Mouse (Mus musculus) ES-E14 (cell line): Measurements from ENCODE around the gene Slc2a5. TPM values are rescaled to one million over a fixed set of nuclear protein-coding genes. Genes with fewer than 3 reads are reported as not detected.
A peak's percentile ranks its signal among the peaks of the same experiment; 100 is the strongest.

ENCODE experiments used
- DNase-seq: peaks from one replicate; pipeline ENCODE4 v3.0.0-alpha.2; 2013; ENCODE audit warnings: low read depth, low spot score
- H3K27ac ChIP-seq: 2 replicates; pipeline ENCODE4 v1.5.1; 2012; ENCODE audit warnings: low read depth, mild to moderate bottlenecking, low read length, moderate library complexity, mixed read lengths; ENCODE audit not compliant: poor library complexity, insufficient read depth, severe bottlenecking
- H3K36me3 ChIP-seq: 2 replicates; pipeline ENCODE4 v1.6.1; 2012; ENCODE audit warnings: mild to moderate bottlenecking, low read length, moderate library complexity, mixed read lengths; ENCODE audit not compliant: control insufficient read depth, poor library complexity, insufficient read depth, severe bottlenecking
- H3K4me1 ChIP-seq, 2 experiments: fragments of 150-350 bp in 1 of 2; sonication (generic) in 1 of 2; 2 replicates each; pipeline ENCODE4 v1.6.1; 2012; ENCODE audit warnings: low read length in 2 of 2, mild to moderate bottlenecking in 1 of 2, mixed read lengths in 1 of 2; ENCODE audit not compliant: control insufficient read depth in 2 of 2, insufficient read depth in 2 of 2, poor library complexity in 1 of 2
- H3K4me3 ChIP-seq, 2 experiments: fragments of 150-350 bp in 1 of 2; sonication (generic) in 1 of 2; 2 replicates each; pipeline ENCODE4 v1.5.1; 2012; ENCODE audit warnings: low read length in 2 of 2, low read depth in 1 of 2, mild to moderate bottlenecking in 1 of 2, mixed read lengths in 1 of 2; ENCODE audit not compliant: insufficient read depth in 1 of 2, poor library complexity in 1 of 2, severe bottlenecking in 1 of 2
- H3K9ac ChIP-seq: 2 replicates; pipeline ENCODE4 v1.6.1; 2012; ENCODE audit warnings: low read depth, mild to moderate bottlenecking, low read length, mixed read lengths; ENCODE audit not compliant: poor library complexity, insufficient read depth, severe bottlenecking
- H3K9me3 ChIP-seq: fragments of 150-350 bp; sonication (generic); 2 replicates; pipeline ENCODE4 v1.6.1; 2012; ENCODE audit warnings: low read depth, mild to moderate bottlenecking, low read length; ENCODE audit not compliant: control insufficient read depth, insufficient read depth
- CHD2 ChIP-seq: IDR thresholded peaks from 2 replicates; pipeline ENCODE4 v1.6.1; 2014; ENCODE audit warnings: mild to moderate bottlenecking, low read depth, low read length, inconsistent platforms
- HCFC1 ChIP-seq: IDR thresholded peaks from 2 replicates; pipeline ENCODE4 v1.6.1; 2012; ENCODE audit warnings: low read length, inconsistent platforms, borderline replicate concordance; ENCODE audit not compliant: insufficient read depth
- MAFK ChIP-seq: IDR thresholded peaks from 2 replicates; pipeline ENCODE4 v1.6.1; 2014; ENCODE audit warnings: mild to moderate bottlenecking, low read depth, low read length, inconsistent platforms; ENCODE audit not compliant: insufficient read depth
- ZC3H11A ChIP-seq: IDR thresholded peaks from 2 replicates; pipeline ENCODE4 v1.6.1; 2012; ENCODE audit warnings: low read depth, mild to moderate bottlenecking, inconsistent platforms, low read length, borderline replicate concordance
- ZNF384 ChIP-seq: IDR thresholded peaks from 2 replicates; pipeline ENCODE4 v1.6.1; 2012; ENCODE audit warnings: low read depth, low read length, inconsistent platforms
- in situ Hi-C, 2 experiments: fragments of 600-800 bp; cut with MboI; formaldehyde crosslinking; loops; one replicate each; pipeline ENCODE4 v1.15.1; 2025; ENCODE audit warnings: low sequenced_read_pairs in 2 of 2, inconsistent platforms in 1 of 2; ENCODE audit not compliant: unreplicated experiment in 2 of 2
- total RNA-seq: library from RNA; depleted of rRNA; stranded (reverse); fragments of 300-350 nt; gene quantifications from 2 replicates; pipeline ENCODE4 v1.2.3, GENCODE M21; 2012

Gene Slc2a5
- total RNA-seq, 1 experiment = 3.2 TPM

DNA sequence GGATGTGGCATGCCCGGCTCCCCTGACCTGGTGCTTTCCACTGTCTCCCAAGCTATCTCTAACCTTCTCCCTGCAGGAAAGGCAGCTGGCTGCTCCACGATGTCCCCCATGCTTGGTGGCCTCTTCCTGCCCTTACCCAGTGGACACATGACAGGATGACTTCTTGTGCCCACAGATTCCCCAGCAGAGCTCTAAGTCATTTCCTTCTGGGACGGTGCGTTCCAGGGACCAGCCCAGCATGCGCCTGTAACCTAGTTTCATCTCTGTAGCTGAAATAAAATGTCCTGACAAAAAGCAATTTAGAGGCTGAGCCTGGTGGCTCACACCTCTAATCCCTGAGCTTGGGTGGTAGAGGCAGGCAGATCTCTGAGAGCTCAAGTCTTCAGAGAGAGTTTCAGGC is 12.4 kb upstream of the Slc2a5 start:
- Histone ChIP-seq H3K4me3 (no peak overlapping the region), H3K27ac (no peak overlapping the region), H3K9me3 (no peaks in the 10 kb centered on the region), H3K36me3 (no peaks in the 10 kb centered on the region), H3K4me1 (peaks cover 0 to 2% of the 10 kb centered on the region in 2 experiments; a peak in 1 of 4 replicates), H3K9ac (no peak overlapping the region)
- no peak for DNase-seq
- no peak for TF ChIP-seq CHD2
- TF ChIP-seq MAFK = no peak
- TF ChIP-seq ZNF384 = no peak
- no peak for TF ChIP-seq HCFC1
- no peak for TF ChIP-seq ZC3H11A
- in situ Hi-C loops = loop anchor here in 1 of 2 experiments (10.0 kb wide), 1 partner anchor 302 kb away; no protein-coding TSS in a partner anchor

DNA sequence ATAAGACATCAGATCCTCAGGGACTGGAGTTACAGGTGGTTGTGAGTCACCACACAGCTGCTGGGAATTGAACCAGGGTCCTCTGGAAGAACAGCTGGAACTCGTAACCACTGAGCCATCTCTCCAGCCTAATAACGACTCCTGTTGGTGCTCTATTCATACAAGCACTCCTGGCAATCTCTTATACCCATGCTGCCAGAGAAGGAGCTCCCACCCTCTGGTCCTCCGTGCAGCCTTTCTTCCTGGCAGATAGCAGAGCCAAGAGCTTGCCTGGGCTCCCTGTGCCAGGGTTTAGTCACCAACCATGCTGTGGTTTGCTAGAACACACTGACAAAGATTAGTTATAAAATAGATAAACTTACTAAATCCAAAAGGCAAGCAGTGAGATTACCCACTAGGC is 9.4 kb upstream of the Slc2a5 start:
- Histone ChIP-seq H3K27ac (no peak overlapping the region), H3K4me1 (peaks cover 0 to 5% of the 10 kb centered on the region in 2 experiments; a peak in 1 of 4 replicates), H3K4me3 (no peak overlapping the region), H3K9me3 (no peaks in the 10 kb centered on the region), H3K36me3 (no peaks in the 10 kb centered on the region), H3K9ac (no peak overlapping the region)
- TF ChIP-seq MAFK (no peak), ZNF384 (no peak), CHD2 (no peak)
- no peak for DNase-seq
- in situ Hi-C loops = loop anchor here in 1 of 2 experiments (10.0 kb wide), 1 partner anchor 305 kb away; no protein-coding TSS in a partner anchor

DNA sequence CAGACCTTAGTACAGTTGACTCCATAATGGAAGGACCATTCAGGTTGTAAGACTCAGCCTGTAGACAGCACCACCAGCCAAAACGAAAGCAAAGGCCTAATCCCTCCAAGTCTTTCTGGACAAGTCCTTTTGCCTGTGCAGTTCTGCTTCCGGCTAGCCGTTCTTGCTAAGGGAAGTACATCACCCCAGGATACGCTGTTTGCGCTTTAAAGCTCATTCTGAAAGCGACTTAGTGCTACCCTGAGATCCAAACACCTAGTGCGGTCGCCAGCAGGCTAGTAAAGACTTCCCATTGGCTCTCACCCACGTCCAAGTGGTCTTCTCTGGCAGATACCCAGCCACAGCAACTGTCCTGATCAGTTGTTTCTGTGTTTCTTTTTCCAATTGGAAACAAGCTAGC is 8.7 kb upstream of the Slc2a5 start:
- H3K36me3 ChIP-seq = no peaks in the 10 kb centered on the region
- H3K4me3 ChIP-seq = no peak overlapping the region
- H3K9me3 ChIP-seq = no peaks in the 10 kb centered on the region
- H3K9ac ChIP-seq = no peak overlapping the region
- in situ Hi-C loops = no loop called here
- no peak overlapping the region for H3K27ac ChIP-seq
- TF ChIP-seq ZNF384 = no peak
- no peak for TF ChIP-seq MAFK
- no peak for TF ChIP-seq HCFC1
- TF ChIP-seq ZC3H11A = no peak
- no peak for TF ChIP-seq CHD2
- DNase-seq = no peak
- peaks cover 0 to 6% of the 10 kb centered on the region in 2 experiments; a peak in 1 of 4 replicates for H3K4me1 ChIP-seq

DNA sequence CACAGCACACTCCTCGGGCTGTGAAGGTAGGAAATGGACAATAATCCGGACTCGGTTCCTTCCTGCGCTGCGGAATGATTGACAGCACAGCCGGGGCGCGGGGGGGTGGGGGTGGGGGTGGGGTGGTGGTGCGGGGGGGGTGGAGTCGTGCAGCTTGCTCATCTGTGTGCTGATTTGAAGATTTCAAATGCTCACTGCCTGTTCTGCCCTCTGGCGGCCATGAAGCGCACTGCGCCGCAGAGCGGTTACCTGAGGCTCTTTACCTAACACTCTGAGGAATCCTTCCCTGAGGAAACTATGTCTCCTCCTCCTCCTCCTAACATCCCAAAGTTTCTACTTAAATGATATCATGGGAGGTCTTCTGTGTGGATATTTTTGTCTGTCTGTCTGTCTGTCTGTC is 6.2 kb upstream of the Slc2a5 start:
- Histone ChIP-seq H3K9me3 (no peaks in the 10 kb centered on the region), H3K4me1 (peaks cover 0 to 6% of the 10 kb centered on the region in 2 experiments; a peak in 1 of 4 replicates), H3K9ac (no peak overlapping the region; the same call in 1 of the 2 replicates), H3K36me3 (no peaks in the 10 kb centered on the region), H3K4me3 (peak overlapping the region; percentile 5 to 23; a peak in 1 of 4 replicates), H3K27ac (no peak overlapping the region; the same call in 1 of the 2 replicates)
- peak; percentile 54 for DNase-seq
- no peak for TF ChIP-seq ZNF384
- no peak for TF ChIP-seq CHD2
- no peak for TF ChIP-seq MAFK
- no peak for TF ChIP-seq ZC3H11A
- TF ChIP-seq HCFC1 = no peak
- in situ Hi-C loops = no loop called here

DNA sequence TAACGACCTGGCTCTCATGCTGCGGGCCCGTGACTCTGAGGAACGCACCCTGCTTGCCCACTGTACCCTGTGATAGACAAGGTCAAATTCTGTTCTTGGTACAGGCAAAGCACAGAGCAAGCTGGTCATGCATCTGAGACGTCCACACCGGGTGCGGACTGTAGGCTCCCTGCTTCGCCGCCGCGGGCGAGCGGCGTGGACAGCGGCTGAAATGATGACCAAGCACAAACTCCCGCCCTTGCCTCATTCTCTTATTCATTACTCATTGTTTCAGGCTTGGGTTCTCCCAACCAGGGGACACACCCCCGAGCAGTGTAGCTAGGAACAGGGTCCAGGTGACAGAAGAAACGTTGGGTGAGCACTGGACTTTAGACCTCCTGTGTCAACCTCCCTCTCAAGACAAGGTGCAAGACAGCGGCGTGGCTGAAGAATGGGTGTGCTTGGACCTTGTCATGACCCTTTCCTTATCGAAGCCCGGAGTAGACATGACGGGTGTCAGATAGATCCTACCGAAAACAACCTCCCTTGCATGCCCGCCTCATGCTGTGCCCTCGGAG is 4.5 kb upstream of the Slc2a5 start:
- H3K4me1 ChIP-seq = peaks cover 0 to 10% of the 10 kb centered on the region in 2 experiments; a peak in 1 of 4 replicates
- no peaks in the 10 kb centered on the region for H3K9me3 ChIP-seq
- in situ Hi-C loops = no loop called here
- H3K27ac ChIP-seq = no peak overlapping the region
- H3K9ac ChIP-seq = peak overlapping the region; percentile 10; the same call in 1 of the 2 replicates
- H3K36me3 ChIP-seq = no peaks in the 10 kb centered on the region
- TF ChIP-seq CHD2 = no peak
- TF ChIP-seq MAFK = 0 out of 2 replicates have a peak, but pooled peaks have one; percentile 63
- no peak for DNase-seq
- H3K4me3 ChIP-seq = peak overlapping the region in 1 of 2 experiments; percentile 28; a peak in 1 of 4 replicates
